Mouse (Mus musculus): ENCODE measurements around the gene Mdk.

GRCm38 (mm10) chr2:91897968-91898367 is 34.1 kb downstream of the Mdk start:
- TF ChIP-seq TAL1 (IDR thresholded peaks at IDR 0.05; ENCODE audit: low read length) (no peak), GATA1 (IDR thresholded peaks at IDR 0.05; ENCODE audit: low read length) (no peak)

Data from erythroblast, embryonic 14.5 days (primary cell).